Mouse (Mus musculus) CH12.LX (cell line): ENCODE data around the gene P2ry1. TPM values are rescaled to one million over a fixed set of nuclear protein-coding genes. Genes with fewer than 3 reads are reported as not detected.

Source experiments
- DNase-seq: peaks from one replicate; pipeline ENCODE4 v3.0.0-alpha.2; 2013; ENCODE audit errors: extremely low read depth
- H3K27ac ChIP-seq: 2 replicates; pipeline ENCODE4 v1.5.1; 2012; ENCODE audit warnings: low read depth, mild to moderate bottlenecking, control low read depth, moderate library complexity; ENCODE audit not compliant: insufficient read depth
- H3K27me3 ChIP-seq: replicated peaks from 2 replicates; pipeline ENCODE3; 2012; ENCODE audit warnings: inconsistent platforms
- H3K36me3 ChIP-seq, 2 experiments: replicated peaks in 1 of 2; 2 replicates each; pipeline versions ENCODE3 to v1.6.1; 2012; ENCODE audit warnings: inconsistent platforms in 1 of 2, low read length in 1 of 2, mild to moderate bottlenecking in 1 of 2, mixed read lengths in 1 of 2, moderate library complexity in 1 of 2; ENCODE audit not compliant: control insufficient read depth in 1 of 2, insufficient read depth in 1 of 2
- H3K4me1 ChIP-seq, 2 experiments: 2 replicates each; pipeline ENCODE4 v1.6.1; 2012; ENCODE audit warnings: inconsistent platforms in 1 of 2, moderate library complexity in 1 of 2; ENCODE audit not compliant: insufficient read depth in 2 of 2, control insufficient read depth in 1 of 2
- H3K4me2 ChIP-seq: 2 replicates; pipeline ENCODE4 v1.6.1; 2012; ENCODE audit warnings: low read depth, mild to moderate bottlenecking, control low read depth; ENCODE audit not compliant: poor library complexity, insufficient read depth, severe bottlenecking
- H3K4me3 ChIP-seq, 3 experiments: fragments of 150-350 bp in 1 of 3; sonication (generic) in 1 of 3; replicated peaks in 1 of 3; 2 replicates each; pipeline versions ENCODE3 to v1.5.1; 2011 to 2012; ENCODE audit warnings: low read depth in 2 of 3, low read length in 2 of 3, mild to moderate bottlenecking in 2 of 3, moderate library complexity in 2 of 3, control low read depth in 1 of 3, improper control_type of control experiment in 1 of 3, inconsistent platforms in 1 of 3, mixed read lengths in 1 of 3; ENCODE audit not compliant: poor library complexity in 1 of 3
- H3K79me2 ChIP-seq: replicated peaks from 2 replicates; pipeline ENCODE4 v1.6.1; 2012; ENCODE audit warnings: mild to moderate bottlenecking, moderate library complexity; ENCODE audit not compliant: control insufficient read depth, poor library complexity, insufficient read depth, severe bottlenecking; ENCODE audit errors: extremely low read depth
- H3K9ac ChIP-seq: 2 replicates; pipeline ENCODE4 v1.6.1; 2012; ENCODE audit warnings: low read depth, mild to moderate bottlenecking, control low read depth, moderate library complexity; ENCODE audit not compliant: insufficient read depth
- H3K9me3 ChIP-seq: replicated peaks from 2 replicates; pipeline ENCODE3; 2012; ENCODE audit warnings: low read length, inconsistent platforms, mixed read lengths
- BHLHE40 ChIP-seq: IDR thresholded peaks from 2 replicates; pipeline ENCODE4 v1.6.1; 2011; ENCODE audit warnings: mild to moderate bottlenecking, low read depth, low read length, improper control_type of control experiment
- CHD1 ChIP-seq: IDR thresholded peaks from 2 replicates; pipeline ENCODE4 v1.6.1; 2012; ENCODE audit warnings: low read depth, low read length, improper control_type of control experiment, inconsistent platforms
- CHD2 ChIP-seq: IDR thresholded peaks from 2 replicates; pipeline ENCODE4 v1.6.1; 2011; ENCODE audit warnings: low read length, improper control_type of control experiment
- EP300 ChIP-seq: IDR thresholded peaks from 2 replicates; pipeline ENCODE4 v1.6.1; 2011; ENCODE audit warnings: low read length, improper control_type of control experiment
- ETS1 ChIP-seq: conservative IDR thresholded peaks from 2 replicates; pipeline ENCODE4 v1.6.1; 2012; ENCODE audit warnings: low read depth, mild to moderate bottlenecking, inconsistent platforms, low read length, improper control_type of control experiment, moderate library complexity
- GABPA ChIP-seq: IDR thresholded peaks from 2 replicates; pipeline ENCODE4 v1.6.1; 2012; ENCODE audit warnings: low read depth, low read length, improper control_type of control experiment, inconsistent platforms; ENCODE audit not compliant: insufficient replicate concordance
- HCFC1 ChIP-seq: IDR thresholded peaks from 2 replicates; pipeline ENCODE4 v1.6.1; 2012; ENCODE audit warnings: low read depth, mild to moderate bottlenecking, inconsistent platforms, low read length, improper control_type of control experiment
- IRF4 ChIP-seq: IDR thresholded peaks from 2 replicates; pipeline ENCODE4 v1.6.1; 2014; ENCODE audit warnings: low read depth, mild to moderate bottlenecking, inconsistent platforms, low read length, improper control_type of control experiment
- JUN ChIP-seq: IDR thresholded peaks from 2 replicates; pipeline ENCODE4 v1.6.1; 2011; ENCODE audit warnings: low read depth, mild to moderate bottlenecking, low read length, improper control_type of control experiment, moderate library complexity; ENCODE audit not compliant: insufficient read depth
- KAT2A ChIP-seq: IDR thresholded peaks from 2 replicates; pipeline ENCODE4 v1.6.1; 2012; ENCODE audit warnings: low read length, improper control_type of control experiment, inconsistent platforms; ENCODE audit not compliant: insufficient replicate concordance
- MYC ChIP-seq: IDR thresholded peaks from 2 replicates; pipeline ENCODE4 v1.6.1; 2011; ENCODE audit warnings: low read depth, mild to moderate bottlenecking, improper control_type of control experiment, low read length
- NRF1 ChIP-seq: IDR thresholded peaks from 2 replicates; pipeline ENCODE4 v1.6.1; 2014; ENCODE audit warnings: low read depth, mild to moderate bottlenecking, inconsistent platforms, low read length, improper control_type of control experiment, moderate library complexity
- PAX5 ChIP-seq: IDR thresholded peaks from 2 replicates; pipeline ENCODE4 v1.6.1; 2012; ENCODE audit warnings: low read length, inconsistent platforms, mixed read lengths
- POLR2AphosphoS2 ChIP-seq: IDR thresholded peaks from 2 replicates; pipeline ENCODE4 v1.6.1; 2011; ENCODE audit warnings: low read depth, low read length, improper control_type of control experiment
- TCF12 ChIP-seq: IDR thresholded peaks from 2 replicates; pipeline ENCODE4 v1.6.1; 2014; ENCODE audit warnings: low read depth, mild to moderate bottlenecking, inconsistent platforms, low read length, improper control_type of control experiment
- USF2 ChIP-seq: conservative IDR thresholded peaks from 2 replicates; pipeline ENCODE4 v1.6.1; 2011; ENCODE audit warnings: low read depth, low read length, improper control_type of control experiment
- ZC3H11A ChIP-seq: IDR thresholded peaks from 2 replicates; pipeline ENCODE4 v1.6.1; 2012; ENCODE audit warnings: low read depth, mild to moderate bottlenecking, inconsistent platforms, low read length, improper control_type of control experiment
- ZNF384 ChIP-seq: IDR thresholded peaks from 2 replicates; pipeline ENCODE4 v1.6.1; 2012; ENCODE audit warnings: low read depth, low read length, improper control_type of control experiment, inconsistent platforms
- dilution Hi-C: fragments of 300-500 bp; cut with MboI; formaldehyde crosslinking; loops from 2 replicates; pipeline ENCODE4 v1.14.3; 2020; ENCODE audit warnings: low sequenced_read_pairs; ENCODE audit not compliant: extremely low pct_unique_long_range_greater_than_20kb, extremely low pct_ligation_motif_present
- in situ Hi-C: fragments of 300-500 bp; cut with MboI; formaldehyde crosslinking; loops from 3 replicates; pipeline ENCODE4 v1.14.3; 2019; ENCODE audit warnings: low sequenced_read_pairs, low pct_ligation_motif_present, low pct_unique_long_range_greater_than_20kb, mixed read lengths
- polyA plus RNA-seq: library from polyadenylated mRNA; unstranded; fragments of >175 nt; gene quantifications from 2 replicates; pipeline ENCODE4 v1.2.1, GENCODE M21; 2012; ENCODE audit warnings: low read depth; ENCODE audit not compliant: insufficient read length
- total RNA-seq, 2 experiments: library from RNA; depleted of rRNA; stranded (reverse); fragments of 300-350 nt in 1 of 2; fragments of >200 nt in 1 of 2; gene quantifications; 2 replicates each; pipeline ENCODE4 v1.2.3; 2012 to 2014

Gene P2ry1
- total and polyA plus RNA-seq, 3 experiments, result not detected

DNA sequence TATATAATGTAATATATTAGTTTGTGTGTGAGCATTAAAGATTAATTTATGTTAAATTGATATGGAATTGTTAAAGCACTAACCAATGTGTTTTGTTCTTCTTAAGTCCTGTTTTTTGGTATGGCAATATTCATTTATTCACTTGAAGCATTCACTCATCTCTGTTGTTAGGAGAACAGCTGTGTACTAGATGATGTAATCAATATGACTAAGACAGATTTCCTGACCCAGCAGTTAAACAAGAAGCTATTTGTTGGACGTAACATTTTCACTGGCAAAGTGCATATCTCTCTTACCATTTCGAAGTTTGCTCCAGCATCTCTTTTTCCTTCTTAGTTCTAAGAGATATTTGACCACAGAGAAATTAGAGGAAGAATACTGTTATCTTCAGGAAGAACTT is 37.5 kb upstream of the P2ry1 start:
- H3K9ac ChIP-seq, result no peak overlapping the region
- no peaks in the 10 kb centered on the region for H3K79me2 ChIP-seq
- peaks cover 0 to 6% of the 10 kb centered on the region in 2 experiments; a peak in 1 of 4 replicates for H3K4me1 ChIP-seq
- in situ Hi-C loops (no loop called here), dilution Hi-C loops (no loop called here)
- no peaks in the 10 kb centered on the region for H3K36me3 ChIP-seq
- no peaks in the 10 kb centered on the region for H3K27me3 ChIP-seq
- H3K9me3 ChIP-seq, result no peaks in the 10 kb centered on the region
- TF ChIP-seq POLR2AphosphoS2, result no peak
- TF ChIP-seq ZC3H11A, result no peak
- TF ChIP-seq JUN, result no peak
- TF ChIP-seq IRF4, result no peak
- TF ChIP-seq USF2, result no peak
- TF ChIP-seq HCFC1, result no peak
- no peak for TF ChIP-seq BHLHE40
- no peak for TF ChIP-seq NRF1
- no peak for TF ChIP-seq TCF12
- no peak for TF ChIP-seq MYC
- no peak for TF ChIP-seq CHD1
- no peak for TF ChIP-seq CHD2
- no peak for TF ChIP-seq PAX5
- no peak overlapping the region for H3K4me3 ChIP-seq
- H3K27ac ChIP-seq, result no peak overlapping the region
- no peak for DNase-seq
- H3K4me2 ChIP-seq, result no peak overlapping the region

DNA sequence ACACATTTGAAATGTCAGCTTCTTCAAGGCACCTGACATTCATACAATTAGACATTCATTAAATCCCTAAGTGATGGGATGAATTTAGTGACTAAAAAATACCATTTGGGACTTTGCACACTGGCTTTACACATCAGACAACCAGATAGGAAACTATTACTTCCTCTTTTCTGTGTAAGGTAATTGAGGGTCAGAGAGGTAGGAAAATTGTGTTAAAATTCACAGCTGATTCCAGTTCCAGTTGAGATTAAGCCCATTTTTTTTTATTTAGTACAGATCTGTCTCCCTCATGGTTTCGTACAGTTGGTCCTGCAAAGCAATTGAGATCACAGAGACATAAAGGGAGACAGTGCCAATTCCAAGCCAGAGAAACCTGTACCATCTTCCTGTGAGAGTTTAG is 27.7 kb upstream of the P2ry1 start:
- H3K4me1 ChIP-seq, result peaks cover 0 to 5% of the 10 kb centered on the region in 2 experiments; a peak in 1 of 4 replicates
- TF ChIP-seq KAT2A, result no peak
- no peak for TF ChIP-seq ZNF384
- TF ChIP-seq GABPA, result no peak
- no peak for TF ChIP-seq EP300
- no peak for TF ChIP-seq ETS1
- H3K36me3 ChIP-seq, result no peaks in the 10 kb centered on the region
- H3K4me2 ChIP-seq, result no peak overlapping the region
- in situ Hi-C loops, result no loop called here
- dilution Hi-C loops, result no loop called here
- no peak overlapping the region for H3K4me3 ChIP-seq
- no peaks in the 10 kb centered on the region for H3K9me3 ChIP-seq
- H3K27ac ChIP-seq, result no peak overlapping the region
- H3K27me3 ChIP-seq, result no peaks in the 10 kb centered on the region
- H3K9ac ChIP-seq, result no peak overlapping the region
- DNase-seq, result peak; percentile 4
- H3K79me2 ChIP-seq, result no peaks in the 10 kb centered on the region
